Mouse (Mus musculus): ENCODE data around the gene Fam133b. TPM values are rescaled to one million over a fixed set of nuclear protein-coding genes. Genes with fewer than 3 reads are reported as not detected.

Fam133b gene
- polyA plus RNA-seq, 1 experiment from 2014 or later: 36.6 TPM

GRCm38 (mm10) chr5:3536592-3537212 is 6.9 kb upstream of the Fam133b start:
- DNase-seq (no peak), ATAC-seq (ENCODE audit: insufficient read depth) (no peak)
- TF ChIP-seq CTCF (IDR thresholded peaks at IDR 0.05; ENCODE audit: low read depth): no peak
- Histone ChIP-seq H3K27ac (ENCODE audit: low read depth) (no peak overlapping the region), H3K9me3 (ENCODE audit: low read depth, low read length) (no peaks in the 10 kb centered on the region), H3K4me2 (no peak overlapping the region), H3K4me3 (ENCODE audit: low read depth, low read length) (no peak overlapping the region), H3K27me3 (ENCODE audit: insufficient read depth, low read length) (no peaks in the 10 kb centered on the region), H3K4me1 (ENCODE audit: insufficient read depth) (no peaks in the 10 kb centered on the region), H3K9ac (no peak overlapping the region), H3K36me3 (ENCODE audit: insufficient read depth) (no peaks in the 10 kb centered on the region)
- 69% methylated on average over 3 of the region's 3 CpGs for WGBS

- Histone ChIP-seq H3K27me3 (ENCODE audit: insufficient read depth, low read length) (no peaks in the 10 kb centered on the region), H3K9me3 (ENCODE audit: low read depth, low read length) (no peaks in the 10 kb centered on the region), H3K4me1 (ENCODE audit: insufficient read depth) (no peaks in the 10 kb centered on the region), H3K4me3 (ENCODE audit: low read depth, low read length) (no peak overlapping the region), H3K4me2 (no peak overlapping the region), H3K27ac (ENCODE audit: low read depth) (peak overlapping the region; percentile 73), H3K9ac (no peak overlapping the region), H3K36me3 (ENCODE audit: insufficient read depth) (no peaks in the 10 kb centered on the region)
- TF ChIP-seq CTCF (IDR thresholded peaks at IDR 0.05; ENCODE audit: low read depth): no peak
- WGBS: 52% methylated on average over 11 of the region's 11 CpGs
- ATAC-seq (ENCODE audit: insufficient read depth) (no peak), DNase-seq (peak; percentile 23)
Measured at GRCm38 (mm10) chr5:3538505-3539472, 4.8 kb upstream of the Fam133b start.

- H3K9me3 ChIP-seq (ENCODE audit: low read depth, low read length): no peaks in the 10 kb centered on the region
- no peaks in the 10 kb centered on the region for H3K4me1 ChIP-seq (ENCODE audit: insufficient read depth)
- no peak overlapping the region for H3K4me2 ChIP-seq
- TF ChIP-seq CTCF (IDR thresholded peaks at IDR 0.05; ENCODE audit: low read depth): no peak
- H3K27ac ChIP-seq (ENCODE audit: low read depth): no peak overlapping the region
- WGBS: 72% methylated on average over 6 of the region's 6 CpGs
- ATAC-seq (ENCODE audit: insufficient read depth) (no peak), DNase-seq (no peak)
- no peaks in the 10 kb centered on the region for H3K27me3 ChIP-seq (ENCODE audit: insufficient read depth, low read length)
- no peak overlapping the region for H3K4me3 ChIP-seq (ENCODE audit: low read depth, low read length)
- no peak overlapping the region for H3K9ac ChIP-seq
- peaks cover 8% of the 10 kb centered on the region; the same call in 1 of the 2 replicates for H3K36me3 ChIP-seq (ENCODE audit: insufficient read depth)
Measured at GRCm38 (mm10) chr5:3541871-3542270, 1.8 kb upstream of the Fam133b start.

- peak overlapping the region; percentile 67 for H3K4me2 ChIP-seq
- DNase-seq: no peak
- 9% methylated on average over 7 of the region's 7 CpGs for WGBS
- H3K9me3 ChIP-seq (ENCODE audit: low read depth, low read length): no peaks in the 10 kb centered on the region
- no peak for TF ChIP-seq CTCF (IDR thresholded peaks at IDR 0.05; ENCODE audit: low read depth)
- H3K27ac ChIP-seq (ENCODE audit: low read depth): no peak overlapping the region
- peak overlapping the region; percentile 86 for H3K4me3 ChIP-seq (ENCODE audit: low read depth, low read length)
- no peaks in the 10 kb centered on the region for H3K27me3 ChIP-seq (ENCODE audit: insufficient read depth, low read length)
- H3K36me3 ChIP-seq (ENCODE audit: insufficient read depth): peaks cover 12% of the 10 kb centered on the region; the same call in 1 of the 2 replicates
- H3K4me1 ChIP-seq (ENCODE audit: insufficient read depth): no peaks in the 10 kb centered on the region
- H3K9ac ChIP-seq: peak overlapping the region; percentile 91
- peak; percentile 28; the same call in 1 of the 2 replicates for ATAC-seq (ENCODE audit: insufficient read depth)
Measured at GRCm38 (mm10) chr5:3544480-3544769, 792 bp downstream of the Fam133b start.

- H3K9me3 ChIP-seq (ENCODE audit: low read depth, low read length): no peaks in the 10 kb centered on the region
- no peaks in the 10 kb centered on the region for H3K27me3 ChIP-seq (ENCODE audit: insufficient read depth, low read length)
- H3K4me1 ChIP-seq (ENCODE audit: insufficient read depth): no peaks in the 10 kb centered on the region
- H3K4me3 ChIP-seq (ENCODE audit: low read depth, low read length): no peak overlapping the region
- H3K36me3 ChIP-seq (ENCODE audit: insufficient read depth): peaks cover 12% of the 10 kb centered on the region; the same call in 1 of the 2 replicates
- TF ChIP-seq CTCF (IDR thresholded peaks at IDR 0.05; ENCODE audit: low read depth): no peak
- H3K27ac ChIP-seq (ENCODE audit: low read depth): no peak overlapping the region
- ATAC-seq (ENCODE audit: insufficient read depth) (no peak), DNase-seq (no peak)
- no peak overlapping the region for H3K9ac ChIP-seq
- WGBS: 88% methylated on average over 1 of the region's 1 CpGs
- no peak overlapping the region for H3K4me2 ChIP-seq
Measured at GRCm38 (mm10) chr5:3546226-3546625, 2.6 kb downstream of the Fam133b start.

GRCm38 (mm10) chr5:3551481-3551880 is 7.8 kb downstream of the Fam133b start:
- no peaks in the 10 kb centered on the region for H3K27me3 ChIP-seq (ENCODE audit: insufficient read depth, low read length)
- no peak for ATAC-seq (ENCODE audit: insufficient read depth)
- no peak for TF ChIP-seq CTCF (IDR thresholded peaks at IDR 0.05; ENCODE audit: low read depth)
- no peak overlapping the region for H3K4me2 ChIP-seq
- no peaks in the 10 kb centered on the region for H3K9me3 ChIP-seq (ENCODE audit: low read depth, low read length)
- H3K9ac ChIP-seq: no peak overlapping the region
- WGBS: 91% methylated on average over 1 of the region's 1 CpGs
- peaks cover 30% of the 10 kb centered on the region for H3K36me3 ChIP-seq (ENCODE audit: insufficient read depth)
- no peak overlapping the region for H3K27ac ChIP-seq (ENCODE audit: low read depth)
- no peak for DNase-seq
- no peaks in the 10 kb centered on the region for H3K4me1 ChIP-seq (ENCODE audit: insufficient read depth)
- H3K4me3 ChIP-seq (ENCODE audit: low read depth, low read length): no peak overlapping the region

GRCm38 (mm10) chr5:3554198-3554597 is 10.6 kb downstream of the Fam133b start:
- no peak for DNase-seq
- ATAC-seq (ENCODE audit: insufficient read depth): no peak
- H3K9me3 ChIP-seq (ENCODE audit: low read depth, low read length): no peaks in the 10 kb centered on the region
- no peaks in the 10 kb centered on the region for H3K4me1 ChIP-seq (ENCODE audit: insufficient read depth)
- 85% methylated on average over 2 of the region's 2 CpGs for WGBS
- H3K9ac ChIP-seq: no peak overlapping the region
- H3K36me3 ChIP-seq (ENCODE audit: insufficient read depth): peaks cover 40% of the 10 kb centered on the region
- no peak overlapping the region for H3K27ac ChIP-seq (ENCODE audit: low read depth)
- no peak overlapping the region for H3K4me2 ChIP-seq
- no peaks in the 10 kb centered on the region for H3K27me3 ChIP-seq (ENCODE audit: insufficient read depth, low read length)
- H3K4me3 ChIP-seq (ENCODE audit: low read depth, low read length): no peak overlapping the region
- no peak for TF ChIP-seq CTCF (IDR thresholded peaks at IDR 0.05; ENCODE audit: low read depth)

All from lung, embryonic 14.5 days (tissue).